Mouse (Mus musculus) right cerebral cortex, postnatal 10 days (tissue): ENCODE results near the gene Fxr1.
"Not testable (repeated sequence)": the region's sequence is repeated elsewhere in the genome, so short reads cannot be mapped to it uniquely, and the experiment has no call there.

Experiments
- DNase-seq, 2 experiments: peaks; one replicate each; pipeline ENCODE4 v3.0.0; 2021; ENCODE audit warnings: low spot score in 2 of 2

The Fxr1 gene

DNA sequence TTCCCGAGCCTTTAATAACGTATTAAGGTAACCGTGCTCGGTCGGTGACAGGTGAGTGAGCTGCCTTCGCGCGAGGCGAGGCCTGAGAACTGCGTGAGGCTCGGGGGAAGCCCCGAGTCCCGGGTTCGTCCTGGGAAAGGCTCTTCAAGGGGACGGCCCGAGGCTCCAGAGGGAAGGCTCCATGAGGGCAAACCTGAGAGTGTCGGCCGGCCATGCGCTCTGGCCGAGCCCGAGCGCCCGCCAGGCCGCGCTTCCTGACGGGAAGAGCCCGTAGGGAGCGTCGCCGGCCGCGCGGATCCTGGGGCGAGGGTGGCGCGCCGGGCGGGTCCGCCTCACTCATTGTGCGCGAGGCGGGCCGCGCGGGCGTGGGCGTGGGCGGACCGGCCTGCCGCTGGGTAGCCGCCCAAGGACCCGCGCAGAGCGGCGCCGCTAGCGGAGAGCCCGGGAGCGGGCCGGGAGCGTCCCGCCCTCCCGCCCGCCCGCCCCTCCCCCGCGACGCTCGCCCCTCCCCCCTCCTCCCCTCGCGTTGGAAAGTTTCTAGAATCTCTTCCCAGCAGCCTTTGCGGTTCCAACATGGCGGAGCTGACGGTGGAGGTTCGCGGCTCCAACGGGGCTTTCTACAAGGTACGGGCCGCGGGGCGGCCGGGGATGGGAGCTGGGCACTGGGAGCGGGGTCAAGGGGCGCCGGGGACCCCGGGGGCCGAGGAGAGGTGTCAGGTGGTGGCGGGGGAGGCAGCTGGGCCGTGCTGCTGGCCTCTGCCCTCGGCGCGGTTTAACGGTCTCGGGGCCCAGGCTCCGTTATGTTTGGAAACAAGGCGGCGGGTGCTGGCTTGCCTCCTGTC lies at the start of gene Fxr1:
Fxr1 (plus strand) TSS at position 404 of the 842 bp plus-strand sequence.
- peak; percentile 88 to 89 for DNase-seq

DNA sequence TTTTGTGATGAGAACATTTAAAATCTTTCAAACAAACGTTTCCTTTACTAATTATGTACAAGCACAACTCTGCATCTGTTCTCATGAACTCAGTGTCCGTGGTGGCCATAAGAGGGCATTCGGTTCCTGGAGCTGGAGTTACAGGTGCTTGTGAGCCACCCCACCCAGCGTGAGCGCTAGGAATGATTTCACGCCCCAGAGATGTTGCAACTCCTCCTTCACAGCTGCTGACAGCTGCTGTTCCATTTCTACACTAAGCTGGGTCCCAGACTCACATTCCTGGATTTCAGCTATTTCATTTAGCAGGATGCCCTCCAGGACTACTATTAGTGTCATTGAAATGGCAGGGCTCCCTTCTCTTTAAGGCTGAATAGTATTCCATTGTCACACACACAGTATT lies 40.3 kb upstream of the Fxr1 start:
- DNase-seq: no peak

DNA sequence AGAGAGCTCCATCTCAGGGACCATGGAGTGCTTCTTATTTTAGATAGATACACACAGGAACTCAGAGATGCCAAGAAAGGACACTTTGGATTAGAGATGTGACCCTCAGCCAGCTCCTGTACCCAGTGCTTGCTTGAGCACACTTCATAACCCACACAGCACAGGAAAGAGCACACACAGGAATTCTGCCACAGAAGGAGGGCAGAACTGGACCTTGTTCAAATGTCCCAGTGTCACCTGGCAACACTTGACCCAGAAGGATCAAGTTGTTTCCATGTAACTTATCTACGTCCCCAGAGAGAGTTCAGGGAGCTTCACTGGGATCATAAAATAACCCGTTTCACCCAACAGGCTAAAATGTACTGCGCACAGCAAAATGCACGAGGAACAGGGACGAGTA lies 37.0 kb upstream of the Fxr1 start:
- no peak for DNase-seq

DNA sequence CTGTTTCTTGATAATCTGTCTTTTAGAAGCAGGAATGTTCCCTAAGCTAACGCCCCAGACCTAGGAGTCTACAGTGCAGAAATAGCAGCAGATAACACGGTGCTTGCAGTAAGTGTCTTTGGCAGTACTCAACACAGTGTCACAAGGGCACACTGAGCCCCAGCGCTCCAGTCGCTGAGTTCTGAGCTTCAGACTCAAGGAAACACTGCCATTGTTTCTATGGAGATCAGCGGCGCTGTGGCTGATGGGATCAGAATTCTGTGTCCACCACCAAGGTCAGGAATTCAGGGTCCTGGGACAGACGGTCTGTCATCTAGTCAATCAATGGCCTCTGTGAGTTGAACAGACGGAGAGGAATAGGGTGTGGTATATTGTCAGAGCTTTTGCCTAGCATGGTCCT lies 30.4 kb upstream of the Fxr1 start:
- no peak for DNase-seq

DNA sequence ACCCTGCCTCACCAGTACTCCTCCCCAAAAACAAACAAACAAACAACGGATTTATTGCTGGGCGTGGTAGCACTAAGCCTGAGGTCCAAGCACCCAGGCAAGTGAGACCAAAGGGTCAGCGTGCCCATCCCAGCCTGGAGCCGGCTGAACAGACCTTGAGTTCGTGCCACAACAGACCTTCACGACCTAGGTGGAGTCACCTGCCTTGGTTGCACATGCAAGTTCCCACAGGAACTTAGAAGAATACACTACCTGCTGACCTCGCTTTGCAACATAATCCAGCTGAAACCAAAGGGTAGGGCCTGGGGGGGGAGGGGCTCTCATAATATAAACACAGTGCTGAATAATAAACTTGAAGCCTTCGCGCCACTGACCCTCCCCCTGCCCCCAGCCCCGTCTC lies 29.3 kb upstream of the Fxr1 start:
- no peak for DNase-seq

DNA sequence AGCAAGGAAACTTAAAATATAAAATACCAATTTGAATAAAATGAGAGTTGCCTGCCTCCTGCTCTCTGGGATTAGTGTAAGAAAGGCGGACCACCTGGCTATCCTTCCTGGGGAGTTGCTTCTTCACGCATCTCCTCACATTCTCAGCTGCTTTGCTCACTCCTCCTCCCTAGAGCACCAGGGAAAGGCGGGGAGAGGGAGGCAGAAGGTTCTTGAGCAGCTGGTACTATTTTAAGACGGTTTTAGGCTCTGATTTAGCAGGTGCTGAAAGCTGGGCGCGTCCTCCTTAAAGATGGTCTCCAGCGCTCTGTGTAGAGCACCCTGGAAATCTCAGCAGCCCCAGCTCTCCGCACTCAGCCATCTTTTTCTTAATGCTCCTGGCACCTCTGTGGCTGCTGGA lies 28.8 kb upstream of the Fxr1 start:
- DNase-seq: peak in 1 of 2 experiments; percentile 24

DNA sequence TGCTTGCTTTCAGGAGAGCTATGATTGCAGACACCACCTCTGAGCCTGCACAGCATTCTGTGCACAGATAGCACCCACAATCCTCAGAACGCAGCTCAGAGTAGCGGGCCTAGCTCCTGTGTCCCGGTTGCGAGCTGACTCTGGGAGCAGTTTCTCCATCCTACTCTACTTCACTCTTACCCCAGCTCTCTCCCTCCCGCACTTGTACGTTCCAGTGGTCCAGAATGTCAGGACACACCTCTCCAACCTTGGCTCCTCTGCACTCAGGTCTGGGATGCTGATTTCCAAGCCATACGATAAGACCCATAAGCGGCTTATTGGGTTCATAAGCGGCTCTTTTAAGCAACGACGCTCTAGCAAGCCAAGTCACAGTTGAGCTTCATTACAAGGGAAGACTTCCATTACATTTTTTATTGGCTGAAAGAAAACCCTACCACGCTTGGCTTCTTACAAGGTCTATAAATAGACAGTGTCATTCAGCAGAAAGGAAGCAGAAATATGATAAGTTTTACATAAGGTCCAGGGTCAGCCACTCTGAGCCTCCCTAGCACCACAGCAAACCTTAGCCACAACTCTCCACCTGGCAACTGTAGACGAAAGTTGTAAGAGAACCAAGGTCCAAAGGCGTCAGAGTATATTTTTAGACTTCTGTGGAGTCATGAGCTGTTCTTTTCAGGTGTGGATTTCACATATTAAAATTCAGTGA lies 26.2 kb upstream of the Fxr1 start:
- DNase-seq: no peak

DNA sequence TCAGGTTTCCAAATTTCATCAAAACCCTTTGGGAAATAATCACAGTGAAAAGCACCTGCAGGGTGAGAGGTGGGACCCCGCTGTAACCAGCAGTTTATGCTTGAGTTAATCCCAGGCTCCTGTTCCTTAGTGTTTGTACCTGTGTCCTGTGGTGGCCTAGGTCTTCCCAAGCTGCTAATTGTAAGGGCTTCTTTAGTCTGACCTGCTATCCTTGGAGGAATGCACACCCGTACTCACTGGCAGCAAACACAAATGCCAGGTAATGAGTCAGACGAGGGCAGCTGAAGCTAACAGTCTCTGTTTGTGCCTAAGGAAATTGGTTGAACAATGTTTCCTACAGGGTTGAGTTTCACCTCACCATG lies 25.6 kb upstream of the Fxr1 start:
- no peak for DNase-seq

DNA sequence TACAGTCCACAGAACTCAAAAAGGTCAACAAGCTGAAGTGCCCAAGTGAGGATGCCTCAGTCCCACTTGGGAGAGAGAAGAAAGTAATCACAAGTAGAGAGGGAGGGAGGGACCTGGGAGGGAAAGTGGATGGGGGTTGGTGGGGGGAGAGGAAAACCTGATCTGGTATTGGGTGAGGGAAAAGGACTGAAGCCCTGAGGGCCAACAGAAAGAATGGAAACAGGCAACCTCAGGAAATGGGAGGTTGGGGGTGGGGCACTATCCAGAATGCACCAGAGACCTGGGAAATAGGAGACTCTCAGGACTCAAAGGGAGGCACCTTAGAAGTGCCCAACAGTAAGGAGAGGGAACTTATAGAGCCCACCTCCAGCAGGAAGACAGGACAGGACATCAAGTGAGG lies 18.1 kb upstream of the Fxr1 start:
- DNase-seq: not testable (repeated sequence)

DNA sequence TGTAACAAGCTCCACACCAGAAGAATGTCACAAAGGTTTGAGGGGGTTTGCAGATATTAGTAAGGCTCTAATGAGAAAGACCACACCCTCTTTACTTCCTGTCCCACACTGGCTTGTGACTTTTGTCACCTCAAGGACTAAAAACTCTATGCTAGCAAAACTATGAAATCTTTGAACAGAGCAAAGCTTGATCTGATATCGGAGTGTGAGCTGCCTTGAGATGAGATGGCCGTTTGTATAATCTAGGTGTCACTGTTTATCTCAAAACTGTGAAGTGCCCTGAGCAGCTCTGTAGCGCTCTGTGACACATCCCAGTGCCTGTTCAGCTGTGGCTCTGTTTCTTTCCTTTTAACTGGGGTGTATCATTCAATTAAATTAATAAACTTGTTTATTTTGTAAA lies 15.9 kb upstream of the Fxr1 start:
- DNase-seq: no peak

DNA sequence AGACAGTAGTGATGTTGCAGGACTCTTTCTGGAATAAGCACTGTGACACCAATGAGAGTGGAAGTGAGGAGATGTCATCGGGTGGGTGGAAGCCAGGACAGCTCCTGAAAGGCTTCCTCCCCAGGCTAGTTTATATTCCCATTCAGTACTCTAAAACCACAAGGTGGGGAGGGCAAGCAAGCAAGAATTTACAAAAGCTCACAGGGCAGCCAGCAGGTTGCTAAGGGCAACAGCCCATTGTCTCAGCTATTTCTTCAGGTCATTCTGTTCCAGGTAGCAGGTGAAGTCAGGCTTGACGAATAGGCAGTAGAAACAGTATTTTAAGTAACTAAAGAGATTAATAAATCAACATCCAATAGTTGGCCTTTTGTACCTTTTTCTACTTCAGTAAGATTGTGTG lies 13.4 kb upstream of the Fxr1 start:
- no peak for DNase-seq

DNA sequence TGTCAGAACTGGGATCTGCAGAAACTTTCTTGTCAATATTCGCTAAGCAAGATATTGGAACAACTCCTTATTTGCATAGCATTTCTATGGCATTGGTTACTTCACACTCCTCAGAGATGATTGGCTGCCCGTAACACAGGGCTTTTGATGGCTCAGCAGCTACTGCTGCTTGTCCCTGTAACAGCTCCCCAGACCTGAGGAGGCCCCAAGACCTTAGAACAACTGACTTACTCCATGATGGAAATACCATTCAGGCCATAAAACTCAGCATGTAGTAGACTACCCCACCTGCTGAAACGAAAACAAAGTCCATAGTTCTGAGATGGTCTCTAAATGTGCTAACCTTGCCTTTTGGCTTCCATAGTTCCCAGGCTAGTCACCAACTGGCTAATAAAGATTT lies 12.9 kb upstream of the Fxr1 start:
- DNase-seq: no peak

DNA sequence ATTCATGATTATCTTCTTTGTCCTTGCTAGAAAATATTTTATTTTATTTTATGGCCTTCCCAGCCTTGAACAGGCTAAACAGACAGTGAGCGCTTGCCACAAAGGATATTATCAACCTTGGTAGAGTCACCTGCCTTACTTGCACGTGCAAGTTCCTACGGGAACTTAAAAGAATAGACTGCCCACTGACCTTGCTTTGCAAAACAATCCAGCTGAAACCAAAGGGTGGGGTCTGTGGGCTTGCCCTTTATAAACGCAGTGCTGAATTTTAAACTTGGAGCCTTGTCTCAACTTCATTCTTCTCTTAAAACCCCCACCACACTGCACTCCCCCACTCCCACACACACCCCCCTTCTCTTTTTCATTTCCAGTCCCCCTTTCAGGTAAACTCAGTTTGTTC lies 12.1 kb upstream of the Fxr1 start:
- no peak for DNase-seq

DNA sequence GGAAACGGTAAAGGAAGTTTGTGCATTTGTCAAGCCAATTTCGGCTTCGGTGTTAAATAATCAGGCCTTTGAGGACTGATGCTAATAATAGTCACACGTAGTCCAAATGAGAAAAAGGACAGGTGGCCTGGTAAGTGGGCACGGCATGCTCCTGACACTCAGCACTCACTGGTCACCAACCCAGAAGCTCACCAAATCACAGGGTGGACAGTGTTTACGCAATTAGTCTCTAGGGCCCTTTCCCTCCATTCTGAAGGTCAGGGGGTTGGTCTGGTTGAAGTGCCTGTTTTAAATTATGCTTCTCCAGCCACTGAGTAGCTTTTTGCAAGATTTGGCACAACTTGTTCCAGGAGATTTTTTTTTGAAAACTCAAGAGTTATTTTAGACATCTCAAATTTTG lies 11.6 kb upstream of the Fxr1 start:
- no peak for DNase-seq

DNA sequence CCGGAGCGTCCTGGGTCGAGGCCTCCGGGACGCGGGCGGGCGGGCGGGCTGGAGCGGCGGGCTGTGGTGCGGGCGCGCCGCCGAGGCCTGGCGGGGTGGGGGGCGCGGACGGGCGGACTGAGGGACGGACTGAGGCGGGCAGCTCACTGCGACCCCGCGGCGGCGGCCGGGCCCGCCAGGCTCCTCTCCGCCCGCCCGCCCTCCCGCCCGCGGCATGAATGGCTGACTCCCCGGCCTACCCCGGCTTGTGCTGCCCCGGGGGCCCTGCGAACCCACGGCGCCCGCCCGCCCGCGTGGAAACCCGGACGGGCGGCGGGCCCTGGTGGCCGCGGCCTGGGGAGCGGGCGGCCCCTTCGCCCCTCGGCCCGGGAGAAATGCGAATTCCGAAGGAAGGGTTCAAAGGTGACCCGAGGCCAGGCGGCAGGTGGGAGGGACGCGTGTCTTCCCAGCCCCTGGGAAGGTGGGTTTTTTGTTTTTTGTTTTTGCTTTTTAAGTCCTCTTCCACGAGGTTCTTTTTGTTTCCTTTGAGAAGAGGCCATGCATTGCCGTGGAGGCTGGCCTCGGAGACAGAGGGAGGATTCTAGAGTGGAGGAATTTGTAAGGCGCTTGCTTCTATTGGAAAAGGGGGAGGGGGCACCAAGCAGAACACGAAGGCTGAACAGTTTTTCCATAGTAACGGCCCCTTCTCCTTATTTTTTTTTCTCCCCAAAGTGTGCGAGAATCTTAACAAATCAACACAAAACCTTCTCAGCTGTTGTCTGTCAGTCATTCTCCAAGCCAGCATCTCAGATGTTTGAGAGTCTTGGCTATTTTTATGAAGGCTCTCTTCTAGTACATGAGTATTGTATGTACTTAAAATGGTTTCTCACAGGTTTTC lies 877 bp downstream of the Fxr1 start:
- peak; percentile 29 to 30 for DNase-seq

DNA sequence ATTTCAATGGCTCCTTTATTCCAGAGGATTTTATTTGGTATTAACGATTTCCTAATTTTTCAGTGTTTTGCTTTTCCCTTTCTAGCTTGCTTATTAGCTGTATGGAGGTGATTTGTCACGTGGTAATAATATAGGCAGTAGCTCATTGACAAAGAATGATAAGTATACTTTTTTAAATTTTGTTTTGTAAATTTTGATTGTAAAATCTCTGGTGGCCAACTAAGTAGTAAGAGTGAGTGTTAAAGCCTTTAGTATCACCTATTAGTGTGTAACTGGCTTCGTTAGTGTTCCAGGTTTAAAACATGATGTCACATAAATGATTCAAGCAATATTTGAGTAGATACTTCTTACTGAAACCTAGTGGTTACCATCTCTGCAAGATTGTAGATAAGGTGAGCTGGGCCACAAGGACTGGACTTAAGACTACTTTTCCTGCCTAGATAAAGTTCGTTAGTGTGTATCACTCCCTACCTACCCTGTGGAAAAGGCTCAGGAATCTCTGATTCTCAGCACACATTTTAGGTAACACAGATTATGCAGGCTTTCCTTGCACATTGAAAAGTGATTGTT lies 1.6 kb downstream of the Fxr1 start:
- no peak for DNase-seq

DNA sequence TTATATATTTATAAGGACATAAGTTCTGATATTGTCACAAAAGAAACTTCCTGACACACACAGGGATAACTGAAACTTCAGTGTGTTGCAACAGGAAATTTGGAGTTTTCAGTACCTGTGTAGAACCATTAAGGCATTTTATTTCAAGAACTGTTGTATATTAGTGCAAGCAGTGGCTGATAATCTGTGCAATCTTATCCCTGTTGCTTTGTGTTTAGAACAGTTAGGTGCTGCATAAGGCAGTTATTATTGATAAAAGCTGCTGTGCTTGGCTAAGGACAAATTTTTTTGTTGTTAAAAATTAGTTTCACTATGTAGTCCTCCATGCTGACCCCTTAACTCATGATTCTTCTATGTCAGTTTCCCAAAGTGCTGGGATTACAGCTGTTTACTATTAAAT lies 9.2 kb downstream of the Fxr1 start:
- DNase-seq: no peak

DNA sequence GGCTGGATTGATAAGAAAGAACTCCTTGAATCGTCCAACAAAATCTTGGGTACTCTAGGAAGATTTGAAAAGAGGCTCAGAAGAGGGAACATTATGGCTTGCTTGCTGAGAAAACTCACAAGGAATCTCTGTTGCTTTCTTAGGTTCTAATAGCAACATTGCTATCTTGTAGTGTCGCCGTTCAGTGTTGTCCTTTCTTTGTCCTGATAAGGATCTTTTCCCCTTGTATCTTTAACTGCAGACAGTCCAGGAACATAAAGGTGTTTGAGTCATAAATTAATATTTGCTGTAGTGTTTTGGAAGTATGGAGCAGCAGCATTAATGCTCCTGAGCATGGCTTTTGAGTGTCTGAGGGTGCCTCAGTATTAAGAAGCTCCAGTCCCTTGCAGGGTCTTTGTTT lies 10.9 kb downstream of the Fxr1 start:
- DNase-seq: no peak

DNA sequence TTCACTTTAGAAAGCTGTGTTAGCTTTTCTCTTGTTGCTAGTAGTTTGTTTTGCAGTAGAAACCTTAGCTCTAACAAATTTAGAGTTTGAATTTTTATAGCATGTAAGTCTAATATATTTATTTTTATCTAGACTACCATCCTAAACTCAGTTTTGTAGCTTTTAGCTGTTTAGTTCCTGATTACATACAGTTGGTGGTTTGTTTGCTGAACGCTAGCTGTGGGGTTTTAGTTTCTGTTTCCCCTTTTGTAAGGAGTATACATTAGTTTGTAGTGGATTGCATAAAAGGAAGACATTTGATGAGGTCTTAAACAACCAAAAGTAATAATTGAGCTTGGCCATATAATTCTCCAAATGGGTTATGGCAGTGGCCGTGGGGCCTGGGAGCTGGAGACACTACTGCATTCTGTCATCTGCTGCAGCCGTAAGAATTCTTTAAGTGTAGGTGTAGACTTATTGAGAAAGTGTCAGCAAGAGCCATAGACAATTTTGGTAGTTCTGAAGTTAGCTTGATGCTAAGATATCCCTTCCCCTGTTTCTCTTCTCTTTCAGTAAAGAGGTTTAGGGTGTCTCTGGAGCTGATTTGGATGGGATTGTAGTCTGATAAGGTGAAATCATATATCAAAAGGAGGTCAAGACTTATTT lies 14.1 kb downstream of the Fxr1 start:
- no peak for DNase-seq

DNA sequence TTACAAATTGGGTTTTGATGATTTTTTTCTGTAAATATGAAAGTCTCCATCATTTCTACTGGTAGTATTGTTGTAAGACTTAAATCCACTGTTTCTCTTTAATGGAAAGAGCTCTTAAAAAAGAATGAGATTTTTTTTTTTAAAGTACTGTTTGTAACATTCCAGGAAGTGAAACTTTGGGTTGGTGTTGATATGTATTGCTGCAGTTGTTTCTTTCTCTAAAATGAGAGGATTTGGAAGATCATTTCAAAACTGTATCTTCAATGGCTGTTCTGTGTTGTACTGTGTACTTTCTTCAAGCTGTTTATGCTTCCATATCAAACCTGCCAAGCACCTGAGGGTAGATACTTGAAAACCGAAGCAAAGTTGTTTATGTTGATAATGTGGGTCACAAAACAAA lies 15.1 kb downstream of the Fxr1 start:
- DNase-seq: no peak

DNA sequence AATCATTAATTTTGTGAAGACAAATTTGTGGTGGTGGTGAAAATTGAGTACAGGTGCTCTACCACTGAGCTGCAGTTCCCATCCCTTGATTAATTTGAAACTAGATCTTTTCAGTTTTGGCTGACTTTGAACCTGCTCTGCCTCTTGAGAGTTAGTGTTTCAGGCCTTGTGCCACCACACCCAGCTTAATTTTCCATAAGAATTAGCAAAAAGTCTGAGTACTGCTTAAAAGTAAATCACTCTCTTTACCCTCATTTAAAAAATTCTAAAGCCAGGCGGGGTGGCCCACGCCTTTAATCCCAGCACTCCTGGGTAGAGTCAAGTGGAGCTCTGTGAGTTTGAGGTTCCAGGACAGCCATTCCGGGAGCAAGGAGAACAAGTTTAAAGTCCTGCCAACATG lies 16.0 kb downstream of the Fxr1 start:
- DNase-seq: no peak

DNA sequence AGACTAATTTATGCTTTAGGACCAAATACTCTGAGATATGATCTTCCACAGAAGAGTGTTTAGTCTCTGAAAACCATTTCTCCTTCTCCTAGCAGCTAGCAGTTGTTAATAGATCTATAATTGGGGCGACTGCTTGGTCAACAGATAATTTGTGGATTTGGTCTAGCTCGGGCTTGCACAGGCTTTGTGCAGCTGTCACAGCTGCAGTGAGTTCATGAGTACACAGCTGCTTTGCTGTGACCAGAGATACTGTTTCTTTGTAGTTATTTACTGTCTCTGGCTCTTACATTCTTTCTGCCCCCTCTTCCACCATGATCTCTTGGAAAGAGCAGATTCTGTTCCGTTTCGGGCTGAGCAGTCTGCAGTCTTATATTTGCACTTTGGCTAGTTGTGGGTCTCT lies 22.2 kb downstream of the Fxr1 start:
- DNase-seq: no peak
